Mouse (Mus musculus) brain, embryonic 14.5 days (tissue): ENCODE measurements around the gene Cilp2.

Source experiments
- CTCF ChIP-seq: fragments of 200-500 bp; IDR thresholded peaks from 2 replicates; pipeline ENCODE4 v1.5.1; 2012; ENCODE audit warnings: inconsistent platforms, mild to moderate bottlenecking, moderate library complexity, borderline replicate concordance; ENCODE audit not compliant: insufficient read depth, insufficient read length; ENCODE audit errors: extremely low read depth
- POLR2A ChIP-seq: fragments of 200-500 bp; IDR thresholded peaks from 2 replicates; pipeline ENCODE4 v1.6.1; 2012; ENCODE audit warnings: mild to moderate bottlenecking, inconsistent platforms, borderline replicate concordance; ENCODE audit not compliant: poor library complexity, insufficient read depth, insufficient read length, severe bottlenecking; ENCODE audit errors: extremely low read depth

DNA sequence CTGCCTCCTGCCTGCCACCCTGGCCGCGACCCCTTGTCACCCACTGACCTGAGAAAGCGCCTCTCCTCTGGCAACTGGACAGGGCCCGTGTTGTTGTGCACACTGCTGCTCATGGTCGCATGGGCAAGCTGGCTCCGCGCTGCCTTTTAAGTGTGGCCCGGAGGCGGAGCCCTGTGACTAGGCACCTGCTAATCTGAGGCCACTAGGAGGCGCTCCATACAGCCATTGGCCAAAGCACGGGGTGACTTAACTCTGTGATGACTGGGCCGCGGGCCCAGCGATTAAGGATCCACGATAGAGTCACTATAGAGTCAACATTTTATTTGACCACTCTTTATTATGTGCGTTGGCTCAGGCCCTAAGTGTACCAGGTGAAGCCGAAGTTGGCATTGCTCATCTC, 6.4 kb upstream of the Cilp2 start:
- TF ChIP-seq CTCF (peak; percentile 59), POLR2A (no peak)
